Comparison of ENCODE assay signal across 8 mouse cellular contexts in the genomic region with DNA sequence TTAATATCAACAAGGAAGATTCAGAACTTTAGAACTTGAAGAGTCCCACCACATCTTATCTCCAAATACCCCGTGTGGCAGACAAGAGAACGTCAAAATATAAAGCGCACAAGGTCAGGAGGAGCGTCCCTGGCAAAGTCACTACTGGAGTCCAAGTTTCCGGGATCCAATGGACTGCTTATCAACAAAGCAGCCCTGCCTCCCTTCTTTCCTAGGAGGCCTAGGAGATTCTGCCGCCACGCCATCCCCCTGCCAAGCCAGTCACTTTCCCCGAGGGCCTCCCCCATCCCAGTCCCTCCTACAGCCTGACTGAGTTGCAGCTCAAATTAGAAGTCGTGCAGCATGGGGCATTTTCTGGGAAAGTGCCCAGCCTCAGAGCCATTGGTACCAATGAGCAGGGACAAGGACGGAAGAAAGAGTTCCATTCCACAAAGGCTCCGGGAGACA. TPM values are rescaled to one million over a fixed set of nuclear protein-coding genes. Genes with fewer than 3 reads are reported as not detected.
DNase-seq lines count a peak whose midpoint lies in the region; ATAC-seq lines count a peak whose summit lies in the region.

No protein-coding gene starts in this region.

- intact Hi-C loops in gastrocnemius, postnatal 14 days (cut with DNase I; ENCODE audit: low total_unique reads): loop anchor here (10.0 kb wide), 2 partner anchors 47 to 63 kb away; a partner anchor contains a TSS

- no peaks in the 10 kb centered on the region for H3K27me3 ChIP-seq in intestine, embryonic 16.5 days (replicated peaks; ENCODE audit: control insufficient read depth, insufficient read depth, low read length)
- H3K27me3 ChIP-seq in limb, embryonic 13.5 days: no peaks in the 10 kb centered on the region
- H3K27me3 ChIP-seq in neural tube, embryonic 12.5 days (replicated peaks): no peaks in the 10 kb centered on the region

- peak overlapping the region; percentile 57 for H3K27ac ChIP-seq in brown adipose tissue, adult 24 weeks (replicated peaks; ENCODE audit: low read depth, low read length)
- H3K27ac ChIP-seq in intestine, embryonic 16.5 days (ENCODE audit: low read length): peak overlapping the region; percentile 73
- H3K27ac ChIP-seq in limb, embryonic 13.5 days: no peak overlapping the region
- H3K27ac ChIP-seq in neural tube, embryonic 12.5 days: no peak overlapping the region

- WGBS in intestine, embryonic 16.5 days: 13% methylated on average over 11 of the region's 11 CpGs
- 29% methylated on average over 11 of the region's 11 CpGs for WGBS in limb, embryonic 13.5 days
- WGBS in neural tube, embryonic 12.5 days: 29% methylated on average over 11 of the region's 11 CpGs

- no peaks in the 10 kb centered on the region; the same call in 1 of the 2 replicates for H3K4me1 ChIP-seq in brown adipose tissue, adult 24 weeks (ENCODE audit: control insufficient read depth, insufficient read depth, insufficient read length, low read length)
- H3K4me1 ChIP-seq in intestine, embryonic 16.5 days (ENCODE audit: control insufficient read depth, insufficient read depth, low read length): peaks cover 11% of the 10 kb centered on the region
- peaks cover 12% of the 10 kb centered on the region for H3K4me1 ChIP-seq in limb, embryonic 13.5 days
- peaks cover 12% of the 10 kb centered on the region for H3K4me1 ChIP-seq in neural tube, embryonic 12.5 days

- H3K4me2 ChIP-seq in intestine, embryonic 16.5 days (ENCODE audit: low read depth, low read length): peak overlapping the region; percentile 61
- H3K4me2 ChIP-seq in limb, embryonic 13.5 days (replicated peaks): peak overlapping the region; percentile 77
- peak overlapping the region; percentile 89 for H3K4me2 ChIP-seq in neural tube, embryonic 12.5 days (replicated peaks)

- no peaks in the 10 kb centered on the region for H3K36me3 ChIP-seq in intestine, embryonic 16.5 days (ENCODE audit: control insufficient read depth, insufficient read depth, low read length)
- H3K36me3 ChIP-seq in limb, embryonic 13.5 days: no peaks in the 10 kb centered on the region
- no peaks in the 10 kb centered on the region for H3K36me3 ChIP-seq in neural tube, embryonic 12.5 days

- no peak for ATAC-seq in intestine, embryonic 16.5 days
- ATAC-seq in limb, embryonic 13.5 days (ENCODE audit: low FRiP score, low read depth): no peak
- ATAC-seq in neural tube, embryonic 12.5 days (ENCODE audit: low FRiP score, low read depth): no peak

- peak; percentile 54 to 61 for DNase-seq in cerebellum, adult 18-20 months
- DNase-seq in cerebellum, adult 9-11 months: no peak
- peak; percentile 45 for DNase-seq in gastrocnemius, postnatal 14 days
- no peak for DNase-seq in urinary bladder, postnatal 4 days (ENCODE audit: low spot score in 2 of 2)

- peak overlapping the region; percentile 77 for H3K9ac ChIP-seq in intestine, embryonic 16.5 days (ENCODE audit: low read depth, low read length)
- H3K9ac ChIP-seq in limb, embryonic 13.5 days: peak overlapping the region; percentile 76
- peak overlapping the region; percentile 73 for H3K9ac ChIP-seq in neural tube, embryonic 12.5 days

- H3K9me3 ChIP-seq in intestine, embryonic 16.5 days (ENCODE audit: control insufficient read depth, low read length): no peaks in the 10 kb centered on the region
- H3K9me3 ChIP-seq in limb, embryonic 13.5 days: no peaks in the 10 kb centered on the region
- no peaks in the 10 kb centered on the region for H3K9me3 ChIP-seq in neural tube, embryonic 12.5 days

- H3K4me3 ChIP-seq in brown adipose tissue, adult 24 weeks (ENCODE audit: insufficient read depth, low read depth, low read length): peak overlapping the region; percentile 74
- peak overlapping the region; percentile 69 for H3K4me3 ChIP-seq in intestine, embryonic 16.5 days (ENCODE audit: low read length)
- H3K4me3 ChIP-seq in limb, embryonic 13.5 days: peak overlapping the region; percentile 71
- H3K4me3 ChIP-seq in neural tube, embryonic 12.5 days: peak overlapping the region; percentile 70

RNA-seq across cellular contexts. Expression of a gene that starts 0.8 kb away (rescaled TPM):
- 27.4 and 27.6 TPM in 2 replicates for polyA plus RNA-seq in brown adipose tissue, adult 24 weeks (2012; ENCODE audit: insufficient read depth, insufficient read length, missing spikeins)
- 10 to 100 TPM; 42.1 to 50.2 TPM for total RNA-seq in gastrocnemius, postnatal 14 days (2021)
- 29.6 and 33.8 TPM in 2 replicates for polyA plus RNA-seq in intestine, embryonic 16.5 days (2015; fragmentation: Nextera tagmentation; extraction: Ambion mirVana)
- polyA plus RNA-seq in limb, embryonic 13.5 days (2015; fragmentation: Nextera tagmentation; extraction: Ambion mirVana): 26.4 and 27.9 TPM in 2 replicates
- 43.3 and 46.7 TPM in 2 replicates for polyA plus RNA-seq in neural tube, embryonic 12.5 days (2016; fragmentation: Nextera tagmentation; extraction: Ambion mirVana)

RNA-seq across cellular contexts. Expression of a gene that starts 1.2 kb away (rescaled TPM):
- polyA plus RNA-seq in brown adipose tissue, adult 24 weeks (2012; ENCODE audit: insufficient read depth, insufficient read length, missing spikeins): 1.2 and 1.8 TPM in 2 replicates
- total RNA-seq in gastrocnemius, postnatal 14 days (2021): under 1 TPM; 0.86 TPM
- polyA plus RNA-seq in intestine, embryonic 16.5 days (2015; fragmentation: Nextera tagmentation; extraction: Ambion mirVana): 1.9 and 2.2 TPM in 2 replicates
- polyA plus RNA-seq in limb, embryonic 13.5 days (2015; fragmentation: Nextera tagmentation; extraction: Ambion mirVana): 1.0 and 1.5 TPM in 2 replicates
- 1.9 and 2.6 TPM in 2 replicates for polyA plus RNA-seq in neural tube, embryonic 12.5 days (2016; fragmentation: Nextera tagmentation; extraction: Ambion mirVana)

Comparison
In these comparisons a context has a peak if more than half of its experiments do, and no peak if none do; other contexts are left out.
1. DNase-seq: peak in cerebellum, adult 18-20 months (2 of 2) and gastrocnemius, postnatal 14 days (single experiment); none in cerebellum, adult 9-11 months (single experiment) and urinary bladder, postnatal 4 days (0 of 2).
2. H3K27ac ChIP-seq: peak in brown adipose tissue, adult 24 weeks (single experiment) and intestine, embryonic 16.5 days (single experiment); none in limb, embryonic 13.5 days (single experiment) and neural tube, embryonic 12.5 days (single experiment).
3. Peak in every context shown above with its lines, with median percentiles within 50 percentile points of each other: H3K4me3 ChIP-seq, H3K4me2 ChIP-seq and H3K9ac ChIP-seq.